Mouse (Mus musculus) intestine, embryonic 14.5 days (tissue): ENCODE data around the gene Dkk2. TPM values are rescaled to one million over a fixed set of nuclear protein-coding genes. Genes with fewer than 3 reads are reported as not detected.

ENCODE experiments used
- ATAC-seq: fragments of 200-750 bp; cut with Nextera tagmentation; replicated peaks from 2 replicates; pipeline ENCODE4 v1.8.0; 2017; ENCODE audit warnings: low read depth, moderate number of reproducible peaks, moderate TSS enrichment, moderate library complexity; ENCODE audit not compliant: low FRiP score, low TSS enrichment
- DNase-seq: peaks from one replicate; pipeline ENCODE4 v3.0.0-alpha.2; 2018; ENCODE audit warnings: low spot score
- H3K27ac ChIP-seq: fragments of 300-500 bp; sonication (generic); 2 replicates; pipeline ENCODE4 v1.5.1; 2014; ENCODE audit warnings: low read depth, mild to moderate bottlenecking, control low read depth
- H3K27me3 ChIP-seq: fragments of 300-500 bp; sonication (generic); replicated peaks from 2 replicates; pipeline ENCODE4 v1.6.1; 2014; ENCODE audit warnings: low read length, control low read depth; ENCODE audit not compliant: control insufficient read depth, insufficient read depth
- H3K36me3 ChIP-seq: fragments of 300-500 bp; sonication (generic); 2 replicates; pipeline ENCODE4 v1.6.1; 2014; ENCODE audit warnings: low read length, control low read depth; ENCODE audit not compliant: control insufficient read depth, insufficient read depth
- H3K4me1 ChIP-seq: fragments of 300-500 bp; sonication (generic); replicated peaks from 2 replicates; pipeline ENCODE4 v1.6.1; 2014; ENCODE audit warnings: low read length, control low read depth, mixed read lengths; ENCODE audit not compliant: control insufficient read depth, insufficient read depth
- H3K4me2 ChIP-seq: fragments of 300-500 bp; sonication (generic); 2 replicates; pipeline ENCODE4 v1.6.1; 2014; ENCODE audit warnings: low read length
- H3K4me3 ChIP-seq: fragments of 300-500 bp; sonication (generic); 2 replicates; pipeline ENCODE4 v1.5.1; 2014; ENCODE audit warnings: low read depth, low read length, control low read depth, mixed read lengths
- H3K9ac ChIP-seq: fragments of 300-500 bp; sonication (generic); 2 replicates; pipeline ENCODE4 v1.6.1; 2014; ENCODE audit warnings: mild to moderate bottlenecking, low read length
- H3K9me3 ChIP-seq: fragments of 300-500 bp; sonication (generic); 2 replicates; pipeline ENCODE4 v1.6.1; 2016; ENCODE audit warnings: low read length, control low read depth; ENCODE audit not compliant: control insufficient read depth
- WGBS: fragments of 180-500 bp; shearing (Covaris S2); extraction: QIAGEN DNeasy Blood & Tissue Kit; methylation state at CpG from one replicate; pipeline ENCODE4 v1.1.7; 2014; 5-methylcytosine and 5-hydroxymethylcytosine counted together
- polyA plus RNA-seq: library from polyadenylated mRNA; unstranded; fragments of >200 nt; fragmentation: Nextera tagmentation; extraction: Ambion mirVana; gene quantifications from 2 replicates; pipeline ENCODE4 v1.2.1, GENCODE M21; 2014

Dkk2 gene
- polyA plus RNA-seq, 1 experiment from 2014 or later, result 19.0 TPM

GRCm38 (mm10) chr3:132207469-132207868 lies 122.4 kb downstream of the Dkk2 start:
- no peaks in the 10 kb centered on the region for H3K36me3 ChIP-seq

GRCm38 (mm10) chr3:132211260-132211659 lies 126.2 kb downstream of the Dkk2 start:
- 51% methylated on average over 5 of the region's 5 CpGs for WGBS
- no peak for DNase-seq

More at GRCm38 (mm10) chr3:132207469-132207868, 122.4 kb downstream of the Dkk2 start:
- Histone ChIP-seq H3K4me1 (no peaks in the 10 kb centered on the region), H3K9me3 (no peaks in the 10 kb centered on the region), H3K27me3 (no peaks in the 10 kb centered on the region), H3K4me2 (no peak overlapping the region), H3K27ac (no peak overlapping the region), H3K4me3 (no peak overlapping the region), H3K9ac (no peak overlapping the region)
- 27% methylated on average over 11 of the region's 11 CpGs for WGBS
- ATAC-seq (no peak), DNase-seq (peak; percentile 65)

GRCm38 (mm10) chr3:132219977-132220487 lies 134.9 kb downstream of the Dkk2 start:
- WGBS, result 66% methylated on average over 7 of the region's 7 CpGs

More at GRCm38 (mm10) chr3:132211260-132211659, 126.2 kb downstream of the Dkk2 start:
- H3K4me2 ChIP-seq, result no peak overlapping the region
- no peak overlapping the region for H3K9ac ChIP-seq
- H3K4me1 ChIP-seq, result no peaks in the 10 kb centered on the region
- H3K9me3 ChIP-seq, result no peaks in the 10 kb centered on the region
- no peaks in the 10 kb centered on the region for H3K36me3 ChIP-seq
- no peak overlapping the region for H3K27ac ChIP-seq
- no peaks in the 10 kb centered on the region for H3K27me3 ChIP-seq
- H3K4me3 ChIP-seq, result no peak overlapping the region
- ATAC-seq, result no peak

GRCm38 (mm10) chr3:132227622-132228021 lies 142.5 kb downstream of the Dkk2 start:
- Histone ChIP-seq H3K4me2 (no peak overlapping the region), H3K9ac (no peak overlapping the region), H3K27me3 (no peaks in the 10 kb centered on the region), H3K36me3 (no peaks in the 10 kb centered on the region), H3K9me3 (no peaks in the 10 kb centered on the region), H3K4me1 (no peaks in the 10 kb centered on the region), H3K4me3 (no peak overlapping the region), H3K27ac (no peak overlapping the region)
- ATAC-seq (no peak), DNase-seq (no peak)
- WGBS, result 71% methylated on average over 1 of the region's 1 CpGs

More at GRCm38 (mm10) chr3:132219977-132220487, 134.9 kb downstream of the Dkk2 start:
- no peaks in the 10 kb centered on the region for H3K36me3 ChIP-seq
- H3K4me2 ChIP-seq, result no peak overlapping the region
- DNase-seq (no peak), ATAC-seq (no peak)
- no peak overlapping the region for H3K4me3 ChIP-seq
- no peaks in the 10 kb centered on the region for H3K9me3 ChIP-seq
- no peaks in the 10 kb centered on the region for H3K4me1 ChIP-seq
- H3K27ac ChIP-seq, result no peak overlapping the region
- no peak overlapping the region for H3K9ac ChIP-seq
- H3K27me3 ChIP-seq, result no peaks in the 10 kb centered on the region
